Mouse (Mus musculus): ENCODE data around the gene Cstf3. TPM values are rescaled to one million over a fixed set of nuclear protein-coding genes. Genes with fewer than 3 reads are reported as not detected.

Gene Cstf3
- polyA plus RNA-seq, 1 experiment from 2014 or later = 77.6 TPM

DNA sequence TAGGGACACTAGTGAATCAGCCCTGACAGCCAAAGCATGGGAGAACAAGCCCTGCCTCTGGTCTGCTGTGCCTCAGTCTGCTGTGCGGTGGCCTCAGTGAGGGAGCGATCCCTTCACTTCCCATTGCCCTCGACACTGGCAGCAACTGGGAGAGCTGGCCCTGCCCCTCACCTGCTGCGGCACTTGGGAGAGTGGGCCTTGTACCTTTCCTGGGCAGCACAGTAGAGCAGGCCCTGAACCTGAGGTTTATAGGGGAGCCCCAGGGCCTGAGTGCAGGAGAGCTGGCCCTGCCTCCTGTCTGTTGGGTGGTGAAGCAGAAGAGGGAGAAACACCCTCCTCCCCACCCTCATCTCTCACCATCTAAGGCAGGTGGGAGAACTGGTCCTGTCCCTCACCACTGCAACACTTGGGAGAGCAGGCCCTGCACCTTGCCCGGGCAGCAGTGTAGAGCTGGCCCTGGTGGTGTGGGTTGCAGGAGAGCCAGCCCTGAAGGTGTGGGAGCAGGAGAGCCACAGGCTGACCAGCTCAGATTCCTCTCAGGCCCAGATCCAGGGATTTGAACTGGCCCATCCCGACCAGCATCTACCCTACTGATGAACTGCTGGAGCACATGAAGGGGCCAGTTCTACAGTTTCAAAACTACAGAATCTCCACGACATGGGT, 10.4 kb upstream of the Cstf3 start:
- H3K4me1 ChIP-seq (replicated peaks) = no peaks in the 10 kb centered on the region
- no peaks in the 10 kb centered on the region for H3K27me3 ChIP-seq
- no peak overlapping the region for H3K9ac ChIP-seq
- no peak overlapping the region for H3K4me3 ChIP-seq
- H3K36me3 ChIP-seq = no peaks in the 10 kb centered on the region
- H3K4me2 ChIP-seq = no peak overlapping the region
- ATAC-seq (ENCODE audit: low FRiP score, low read depth) = no peak
- no peak overlapping the region for H3K27ac ChIP-seq (replicated peaks)
- no peaks in the 10 kb centered on the region for H3K9me3 ChIP-seq
- 86% methylated on average over 7 of the region's 7 CpGs for WGBS

DNA sequence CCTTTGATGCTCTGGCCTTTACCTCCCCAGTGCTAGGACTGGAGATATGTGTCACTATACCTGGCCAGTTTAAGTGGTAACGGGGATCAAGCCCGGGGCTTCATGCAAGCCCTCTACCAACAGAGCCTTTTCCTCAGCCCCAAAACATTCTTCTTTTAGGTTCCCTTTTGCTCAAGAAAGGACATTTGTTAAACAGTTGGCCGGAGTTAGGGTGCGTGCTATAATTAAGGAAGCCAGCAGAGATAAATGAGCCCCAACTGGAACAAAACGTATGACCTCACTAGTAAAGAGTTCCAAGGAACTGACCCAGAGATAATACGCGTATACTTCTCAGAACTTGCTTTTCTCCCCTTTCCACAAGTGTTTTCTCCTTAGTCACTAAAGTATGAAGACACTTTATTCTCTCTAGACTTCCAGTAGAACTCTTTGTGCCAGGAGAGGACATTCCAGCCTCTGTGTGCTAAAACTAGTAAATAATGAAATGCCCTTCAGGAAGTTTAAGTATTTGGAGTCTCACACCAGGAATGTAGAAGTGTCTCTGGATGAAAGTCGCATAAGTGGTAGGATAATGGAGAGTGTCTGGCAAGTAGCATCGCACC, 8.9 kb upstream of the Cstf3 start:
- Histone ChIP-seq H3K36me3 (no peaks in the 10 kb centered on the region), H3K27me3 (no peaks in the 10 kb centered on the region), H3K9me3 (no peaks in the 10 kb centered on the region), H3K4me3 (no peak overlapping the region), H3K4me2 (no peak overlapping the region), H3K9ac (no peak overlapping the region), H3K4me1 (replicated peaks) (no peaks in the 10 kb centered on the region), H3K27ac (replicated peaks) (no peak overlapping the region)
- WGBS = 70% methylated on average over 9 of the region's 9 CpGs
- no peak for ATAC-seq (ENCODE audit: low FRiP score, low read depth)

GRCm38 (mm10) chr2:104583032-104583431, 7.3 kb upstream of the Cstf3 start:
- no peak for ATAC-seq (ENCODE audit: low FRiP score, low read depth)
- no peaks in the 10 kb centered on the region for H3K4me1 ChIP-seq (replicated peaks)
- WGBS = 81% methylated on average over 6 of the region's 6 CpGs
- H3K9ac ChIP-seq = no peak overlapping the region
- no peak overlapping the region for H3K4me3 ChIP-seq
- H3K36me3 ChIP-seq = no peaks in the 10 kb centered on the region
- H3K27me3 ChIP-seq = no peaks in the 10 kb centered on the region
- H3K9me3 ChIP-seq = no peaks in the 10 kb centered on the region
- H3K27ac ChIP-seq (replicated peaks) = no peak overlapping the region
- no peak overlapping the region for H3K4me2 ChIP-seq

GRCm38 (mm10) chr2:104584226-104584625, 6.1 kb upstream of the Cstf3 start:
- Histone ChIP-seq H3K27me3 (no peaks in the 10 kb centered on the region), H3K4me1 (replicated peaks) (peaks cover 2% of the 10 kb centered on the region), H3K4me2 (no peak overlapping the region), H3K27ac (replicated peaks) (no peak overlapping the region), H3K4me3 (no peak overlapping the region), H3K9me3 (no peaks in the 10 kb centered on the region), H3K9ac (no peak overlapping the region), H3K36me3 (no peaks in the 10 kb centered on the region)
- 84% methylated on average over 7 of the region's 7 CpGs for WGBS
- ATAC-seq (ENCODE audit: low FRiP score, low read depth) = no peak

- H3K36me3 ChIP-seq = no peaks in the 10 kb centered on the region
- ATAC-seq (ENCODE audit: low FRiP score, low read depth) = no peak
- no peaks in the 10 kb centered on the region for H3K9me3 ChIP-seq
- peaks cover 8% of the 10 kb centered on the region for H3K4me1 ChIP-seq (replicated peaks)
- no peak overlapping the region for H3K9ac ChIP-seq
- no peak overlapping the region for H3K4me3 ChIP-seq
- H3K27ac ChIP-seq (replicated peaks) = no peak overlapping the region
- 51% methylated on average over 2 of the region's 2 CpGs for WGBS
- H3K27me3 ChIP-seq = no peaks in the 10 kb centered on the region
- no peak overlapping the region for H3K4me2 ChIP-seq
Observed at GRCm38 (mm10) chr2:104585645-104586044, 4.7 kb upstream of the Cstf3 start.

DNA sequence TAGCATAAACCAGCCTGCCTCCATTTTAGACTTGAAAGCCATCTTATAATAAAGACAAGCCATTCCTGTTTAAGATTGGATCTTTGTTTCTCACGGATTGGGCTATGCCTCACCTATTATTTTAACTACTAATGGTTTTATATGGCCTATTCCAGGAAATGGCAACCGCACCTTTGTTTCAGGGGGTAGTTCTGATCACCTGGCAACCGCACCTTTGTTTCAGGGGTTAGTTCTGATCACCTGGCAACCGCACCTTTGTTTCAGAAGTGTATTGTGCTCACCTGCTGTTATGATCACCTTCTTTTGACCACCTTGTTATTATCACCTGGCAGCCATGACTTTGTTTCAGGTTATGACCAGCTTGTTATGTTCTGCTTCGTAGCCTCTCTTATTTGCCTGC, 1.8 kb upstream of the Cstf3 start:
- no peaks in the 10 kb centered on the region for H3K36me3 ChIP-seq
- H3K27ac ChIP-seq (replicated peaks) = no peak overlapping the region
- no peak overlapping the region for H3K4me2 ChIP-seq
- H3K9ac ChIP-seq = no peak overlapping the region
- H3K4me3 ChIP-seq = no peak overlapping the region
- no peaks in the 10 kb centered on the region for H3K27me3 ChIP-seq
- ATAC-seq (ENCODE audit: low FRiP score, low read depth) = no peak
- WGBS = 96% methylated on average over 5 of the region's 5 CpGs
- H3K4me1 ChIP-seq (replicated peaks) = peaks cover 22% of the 10 kb centered on the region
- H3K9me3 ChIP-seq = no peaks in the 10 kb centered on the region

DNA sequence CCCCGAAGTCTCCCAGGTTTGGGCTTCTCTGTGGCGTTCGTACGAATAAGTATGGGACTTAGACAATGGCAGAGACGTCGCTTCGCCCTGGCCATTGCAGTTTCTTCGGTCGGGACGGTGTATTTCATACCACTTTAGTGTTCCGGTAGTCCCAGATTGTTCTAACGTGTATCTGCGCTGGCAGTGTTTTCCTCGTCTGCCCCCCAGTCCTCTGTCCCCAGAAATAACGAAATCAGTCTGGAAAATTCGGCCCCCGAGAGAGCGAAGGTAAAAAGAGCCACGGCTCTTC, 450 bp downstream of the Cstf3 start:
- H3K27ac ChIP-seq (replicated peaks) = peak overlapping the region; percentile 88
- peak overlapping the region; percentile 78 for H3K4me2 ChIP-seq
- WGBS = under 1% methylated on average over 19 of the region's 19 CpGs
- H3K4me1 ChIP-seq (replicated peaks) = peaks cover 31% of the 10 kb centered on the region
- H3K27me3 ChIP-seq = no peaks in the 10 kb centered on the region
- peak overlapping the region; percentile 76 for H3K9ac ChIP-seq
- H3K4me3 ChIP-seq = peak overlapping the region; percentile 78
- no peaks in the 10 kb centered on the region for H3K9me3 ChIP-seq
- H3K36me3 ChIP-seq = no peaks in the 10 kb centered on the region
- no peak for ATAC-seq (ENCODE audit: low FRiP score, low read depth)

- Histone ChIP-seq H3K36me3 (no peaks in the 10 kb centered on the region), H3K4me2 (peak overlapping the region; percentile 78), H3K9me3 (no peaks in the 10 kb centered on the region), H3K27ac (replicated peaks) (peak overlapping the region; percentile 88), H3K27me3 (no peaks in the 10 kb centered on the region), H3K4me1 (replicated peaks) (peaks cover 31% of the 10 kb centered on the region), H3K4me3 (peak overlapping the region; percentile 78), H3K9ac (peak overlapping the region; percentile 76)
- no peak for ATAC-seq (ENCODE audit: low FRiP score, low read depth)
- 0% methylated on average over 6 of the region's 6 CpGs for WGBS
Observed at GRCm38 (mm10) chr2:104591141-104591540, 818 bp downstream of the Cstf3 start.

DNA sequence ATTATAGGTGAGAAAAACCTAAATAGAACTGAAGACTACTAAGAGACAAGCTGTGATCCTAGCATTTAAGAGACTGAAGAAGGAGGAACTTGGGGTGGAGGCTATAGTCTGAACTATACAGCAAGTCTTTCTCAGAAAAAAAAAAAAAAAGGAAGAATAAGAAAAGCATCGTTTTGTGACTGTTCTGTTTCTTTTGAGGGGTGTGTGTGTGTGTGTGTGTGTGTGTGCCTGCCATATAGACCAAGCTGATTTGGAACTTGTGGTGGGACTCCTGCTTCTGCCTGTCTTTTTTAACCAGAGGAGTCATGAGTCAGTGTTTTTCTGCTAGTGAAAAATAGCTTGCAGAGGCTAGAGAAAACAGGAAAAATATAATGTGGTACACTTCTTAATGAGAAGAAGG, 4.7 kb downstream of the Cstf3 start:
- Histone ChIP-seq H3K27ac (replicated peaks) (no peak overlapping the region), H3K9ac (no peak overlapping the region), H3K36me3 (no peaks in the 10 kb centered on the region), H3K4me3 (no peak overlapping the region), H3K4me2 (no peak overlapping the region), H3K9me3 (no peaks in the 10 kb centered on the region), H3K27me3 (no peaks in the 10 kb centered on the region), H3K4me1 (replicated peaks) (peaks cover 24% of the 10 kb centered on the region)
- no peak for ATAC-seq (ENCODE audit: low FRiP score, low read depth)
- WGBS = 55% methylated on average over 1 of the region's 1 CpGs

DNA sequence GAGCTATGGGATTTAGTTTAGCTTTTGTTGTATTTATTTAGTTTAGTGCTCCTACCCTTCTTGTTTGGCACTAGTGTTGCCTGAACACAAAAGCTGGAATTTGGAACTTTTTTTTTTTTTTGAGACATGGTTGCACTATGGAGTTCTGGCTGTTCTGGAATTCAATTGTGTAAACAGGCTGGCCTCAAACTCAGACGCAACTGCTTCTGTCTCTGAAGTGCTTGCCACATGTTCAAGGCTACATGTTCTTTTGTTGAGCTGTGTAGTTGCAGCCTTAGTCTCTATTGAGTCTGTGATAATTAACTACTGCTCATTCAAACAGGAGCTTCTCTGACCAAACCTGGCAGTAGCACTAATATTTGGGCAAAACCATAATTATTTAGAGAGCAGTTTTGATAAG, 13.1 kb downstream of the Cstf3 start:
- H3K27me3 ChIP-seq = no peaks in the 10 kb centered on the region
- H3K4me3 ChIP-seq = no peak overlapping the region
- no peak overlapping the region for H3K9ac ChIP-seq
- no peak overlapping the region for H3K27ac ChIP-seq (replicated peaks)
- H3K4me2 ChIP-seq = no peak overlapping the region
- H3K9me3 ChIP-seq = no peaks in the 10 kb centered on the region
- no peaks in the 10 kb centered on the region for H3K4me1 ChIP-seq (replicated peaks)
- peaks cover 3% of the 10 kb centered on the region; the same call in 1 of the 2 replicates for H3K36me3 ChIP-seq
- no peak for ATAC-seq (ENCODE audit: low FRiP score, low read depth)
- WGBS = 33% methylated on average over 1 of the region's 1 CpGs

DNA sequence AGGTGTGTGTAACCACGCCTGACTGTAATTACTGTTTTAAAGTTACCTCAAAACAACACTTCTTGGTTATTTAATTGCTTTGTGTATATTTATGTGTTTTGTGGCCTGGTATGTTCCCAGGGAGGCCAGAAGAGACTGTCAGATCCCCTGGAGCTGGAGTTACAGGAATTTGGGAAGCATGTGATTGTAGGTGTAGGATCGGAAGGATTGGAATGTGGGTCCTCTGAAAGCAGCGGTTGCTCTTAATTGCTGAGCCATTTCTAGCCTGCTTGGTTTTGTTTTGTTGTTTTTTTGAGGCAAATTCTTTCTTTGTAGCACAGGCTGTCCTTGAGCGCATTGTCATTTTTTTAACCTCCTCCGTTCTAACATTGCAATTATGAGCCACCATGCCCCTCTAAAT, 14.4 kb downstream of the Cstf3 start:
- no peak overlapping the region for H3K4me3 ChIP-seq
- H3K27ac ChIP-seq (replicated peaks) = no peak overlapping the region
- H3K36me3 ChIP-seq = peaks cover 3% of the 10 kb centered on the region; the same call in 1 of the 2 replicates
- WGBS = 86% methylated on average over 5 of the region's 5 CpGs
- no peaks in the 10 kb centered on the region for H3K4me1 ChIP-seq (replicated peaks)
- no peaks in the 10 kb centered on the region for H3K9me3 ChIP-seq
- no peak for ATAC-seq (ENCODE audit: low FRiP score, low read depth)
- H3K9ac ChIP-seq = no peak overlapping the region
- H3K27me3 ChIP-seq = no peaks in the 10 kb centered on the region
- no peak overlapping the region for H3K4me2 ChIP-seq

DNA sequence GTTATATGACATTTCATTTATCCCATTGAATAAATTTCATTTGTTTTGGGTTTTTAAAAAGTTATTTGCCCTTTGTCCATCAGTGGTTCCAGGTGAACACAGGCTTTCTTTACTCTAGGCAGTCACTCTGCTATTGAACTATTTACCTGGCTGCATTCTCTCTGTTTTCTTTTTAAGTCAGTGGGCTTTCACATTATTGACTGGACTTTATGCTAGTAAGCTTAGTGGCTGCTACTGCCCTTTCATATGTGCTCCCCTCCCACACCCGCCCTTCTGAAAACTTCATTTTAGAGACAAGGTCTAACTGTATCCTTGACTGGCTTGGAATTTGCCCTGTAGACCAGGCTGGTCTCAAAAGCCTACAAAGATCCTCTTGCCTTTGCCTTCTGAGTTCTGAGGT, 15.2 kb downstream of the Cstf3 start:
- H3K27ac ChIP-seq (replicated peaks) = no peak overlapping the region
- 94% methylated on average over 1 of the region's 1 CpGs for WGBS

DNA sequence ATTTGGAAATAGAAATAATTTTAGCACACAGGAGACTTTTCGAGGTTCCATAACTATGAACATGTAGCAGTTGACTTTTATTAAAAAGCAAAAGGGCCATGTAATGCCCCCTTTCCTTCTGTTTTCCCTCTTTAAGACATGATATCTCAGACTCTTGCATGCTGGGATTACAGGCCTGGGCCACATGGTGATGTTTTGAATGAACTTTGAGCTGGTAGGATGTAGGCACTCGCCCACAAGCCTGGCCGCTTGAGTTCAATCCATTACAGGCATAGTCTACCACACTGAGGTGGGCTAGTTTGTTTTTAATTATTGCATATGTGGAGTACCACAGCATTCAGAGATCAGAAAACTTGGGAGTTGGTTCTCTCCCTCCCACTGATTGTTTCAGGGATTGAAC, 24.5 kb downstream of the Cstf3 start:
- no peak overlapping the region for H3K27ac ChIP-seq (replicated peaks)
- H3K4me1 ChIP-seq (replicated peaks) = no peaks in the 10 kb centered on the region
- no peak for ATAC-seq (ENCODE audit: low FRiP score, low read depth)
- H3K27me3 ChIP-seq = no peaks in the 10 kb centered on the region
- no peaks in the 10 kb centered on the region for H3K36me3 ChIP-seq
- H3K9me3 ChIP-seq = no peaks in the 10 kb centered on the region
- WGBS = 95% methylated on average over 3 of the region's 3 CpGs
- H3K9ac ChIP-seq = no peak overlapping the region
- no peak overlapping the region for H3K4me2 ChIP-seq
- H3K4me3 ChIP-seq = no peak overlapping the region

More for the DNA sequence above, 15.2 kb downstream of the Cstf3 start:
- Histone ChIP-seq H3K9me3 (no peaks in the 10 kb centered on the region), H3K9ac (no peak overlapping the region), H3K4me3 (no peak overlapping the region), H3K27me3 (no peaks in the 10 kb centered on the region), H3K4me2 (no peak overlapping the region), H3K36me3 (no peaks in the 10 kb centered on the region), H3K4me1 (replicated peaks) (no peaks in the 10 kb centered on the region)
- no peak for ATAC-seq (ENCODE audit: low FRiP score, low read depth)
